Mouse (Mus musculus) gastrocnemius, postnatal 4 days (tissue): Measurements from ENCODE around the gene Olfr68. TPM values are rescaled to one million over a fixed set of nuclear protein-coding genes. Genes with fewer than 3 reads are reported as not detected.
"Not testable (repeated sequence)": the region's sequence is repeated elsewhere in the genome, so short reads cannot be mapped to it uniquely, and the experiment has no call there.

Experiments
- DNase-seq, 2 experiments: peaks; one replicate each; pipeline ENCODE4 v3.0.0; 2021 to 2022; ENCODE audit warnings: low spot score in 2 of 2, mixed read lengths in 2 of 2
- total RNA-seq, 2 experiments: library from RNA; stranded (reverse); gene quantifications; 2 replicates each; pipeline ENCODE4 v1.2.3; 2021

Gene Olfr68
- total RNA-seq, 2 experiments from 2014 or later: not detected

- DNase-seq: not testable (repeated sequence)
Observed at GRCm38 (mm10) chr7:103767687-103768086, 11.8 kb downstream of the Olfr68 start.

DNA sequence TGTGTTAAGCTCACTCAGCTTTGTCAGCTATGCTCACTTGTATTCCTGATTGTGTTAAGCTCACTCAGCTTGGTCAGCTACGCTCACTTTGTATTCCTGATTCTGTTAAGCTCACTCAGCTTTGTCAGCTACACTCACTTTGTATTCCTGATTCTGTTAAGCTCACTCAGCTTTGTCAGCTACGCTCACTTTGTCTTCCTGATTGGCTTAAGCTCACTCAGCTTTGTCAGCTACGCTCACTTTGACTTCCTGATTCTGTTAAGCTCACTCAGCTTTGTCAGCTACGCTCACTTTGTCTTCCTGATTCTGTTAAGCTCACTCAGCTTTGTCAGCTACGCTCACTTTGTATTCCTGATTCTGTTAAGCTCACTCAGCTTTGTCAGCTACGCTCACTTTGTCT is 17.3 kb downstream of the Olfr68 start:
- not testable (repeated sequence) for DNase-seq

- DNase-seq: no peak
Observed at GRCm38 (mm10) chr7:103757233-103757632, 22.3 kb downstream of the Olfr68 start, which contains the start of gene Olfr630. Olfr630 (minus strand) TSS chr7:103757333.

DNA sequence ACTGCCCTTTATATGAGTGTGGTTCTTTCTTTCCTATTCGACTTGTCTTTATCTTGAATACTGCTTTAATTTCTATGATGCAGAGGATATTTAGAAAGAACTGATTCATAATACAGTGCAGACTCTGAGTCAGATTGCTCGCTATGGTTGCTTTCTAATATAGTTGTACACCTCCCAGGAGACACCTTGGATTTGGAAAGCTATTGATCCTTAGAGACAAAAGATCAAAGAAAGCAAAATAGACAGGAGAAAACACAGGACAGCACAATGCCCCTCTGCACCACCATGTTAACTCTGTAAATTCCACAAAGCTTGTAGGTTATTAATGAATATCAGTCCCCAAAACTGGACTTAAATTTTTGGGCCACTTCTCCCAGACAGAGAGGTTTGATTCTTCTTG is 34.7 kb downstream of the Olfr68 start, which contains the start of gene Olfr629:
Gene Olfr629, minus strand, starts transcription at position 101 of the 400 bp plus-strand sequence.
- no peak for DNase-seq

- DNase-seq: no peak
Observed at GRCm38 (mm10) chr7:103730074-103730473, 49.4 kb downstream of the Olfr68 start, which contains the start of gene Olfr628. Olfr628 (plus strand) TSS chr7:103730374.

Other genes with a start within 250 kb of the Olfr68 start
- not detected for gene Olfr612, start 237.0 kb downstream of the Olfr68 start, total RNA-seq
- gene Olfr613, start 231.6 kb downstream of the Olfr68 start, total RNA-seq: not detected
- gene Olfr615, start 223.6 kb downstream of the Olfr68 start, total RNA-seq: not detected
- gene Olfr616, start 210.6 kb downstream of the Olfr68 start, total RNA-seq: not detected
- not detected for gene Olfr617, start 206.6 kb downstream of the Olfr68 start, total RNA-seq
- gene Olfr618, start 189.6 kb downstream of the Olfr68 start, total RNA-seq: not detected
- not detected for gene Olfr619, start 179.1 kb downstream of the Olfr68 start, total RNA-seq
- gene Olfr620, start 167.2 kb downstream of the Olfr68 start, total RNA-seq: not detected
- gene Olfr622, start 137.0 kb downstream of the Olfr68 start, total RNA-seq: not detected
- gene Olfr623, start 116.0 kb downstream of the Olfr68 start, total RNA-seq: not detected
- not detected for gene Olfr624, start 108.5 kb downstream of the Olfr68 start, total RNA-seq
- not detected for gene Olfr625-ps1, start 97.0 kb downstream of the Olfr68 start, total RNA-seq
- gene Olfr243, start 65.0 kb downstream of the Olfr68 start, total RNA-seq: not detected
- gene Olfr628, start 49.3 kb downstream of the Olfr68 start, total RNA-seq: not detected
- gene Olfr629, start 34.8 kb downstream of the Olfr68 start, total RNA-seq: not detected
- gene Olfr630, start 22.4 kb downstream of the Olfr68 start, total RNA-seq: not detected
- gene Olfr69, start 8.1 kb downstream of the Olfr68 start, total RNA-seq: not detected
- not detected for gene Olfr67, start 12.1 kb upstream of the Olfr68 start, total RNA-seq
- 10 to 100 TPM; 62.8 to 81.8 TPM for gene Hbb-bt, start 34.3 kb upstream of the Olfr68 start, total RNA-seq
- gene Hbb-bs, start 48.4 kb upstream of the Olfr68 start, total RNA-seq: 100 to 1,000 TPM; 289 to 541 TPM
- gene Hbb-bh2, start 60.8 kb upstream of the Olfr68 start, total RNA-seq: not detected
- gene Hbb-bh1, start 63.5 kb upstream of the Olfr68 start, total RNA-seq: not detected
- not detected for gene Hbb-y, start 73.5 kb upstream of the Olfr68 start, total RNA-seq
- not detected for gene Olfr66, start 106.6 kb upstream of the Olfr68 start, total RNA-seq
- gene Olfr64, start 114.8 kb upstream of the Olfr68 start, total RNA-seq: not detected
- gene Olfr65, start 123.8 kb upstream of the Olfr68 start, total RNA-seq: not detected
- gene Olfr631, start 149.1 kb upstream of the Olfr68 start, total RNA-seq: not detected
- not detected for gene Olfr632, start 154.6 kb upstream of the Olfr68 start, total RNA-seq
- not detected for gene Olfr633, start 164.7 kb upstream of the Olfr68 start, total RNA-seq
- under 1 TPM in 1 of 2 experiments, not detected in 1; 0.03 TPM for gene Olfr635, start 191.5 kb upstream of the Olfr68 start, total RNA-seq
- gene Olfr638, start 219.0 kb upstream of the Olfr68 start, total RNA-seq: not detected
- gene Olfr639, start 237.6 kb upstream of the Olfr68 start, total RNA-seq: under 1 TPM; 0.03 to 0.05 TPM
- gene Olfr640, start 245.9 kb upstream of the Olfr68 start, total RNA-seq: not detected